Mouse (Mus musculus) thymus, adult 2 months (tissue): ENCODE data around the gene Cd300ld4. TPM values are rescaled to one million over a fixed set of nuclear protein-coding genes. Genes with fewer than 3 reads are reported as not detected.
"Not testable (repeated sequence)": the region's sequence is repeated elsewhere in the genome, so short reads cannot be mapped to it uniquely, and the experiment has no call there.

ENCODE experiments used
- DNase-seq: peaks from one replicate; pipeline ENCODE4 v3.0.0; 2021
- H3K27ac ChIP-seq: fragments of 200-500 bp; 2 replicates; pipeline ENCODE4 v1.5.1; 2012; ENCODE audit warnings: low read length, control low read depth; ENCODE audit not compliant: control insufficient read depth, insufficient read depth
- H3K27me3 ChIP-seq: fragments of 200-500 bp; 2 replicates; pipeline ENCODE4 v1.6.1; 2012; ENCODE audit warnings: mild to moderate bottlenecking, low read length, moderate library complexity, mixed read lengths; ENCODE audit not compliant: control insufficient read depth, insufficient read depth
- H3K36me3 ChIP-seq: fragments of 200-500 bp; 2 replicates; pipeline ENCODE4 v1.6.1; 2012; ENCODE audit warnings: mild to moderate bottlenecking, low read length, moderate library complexity; ENCODE audit not compliant: control insufficient read depth, insufficient read depth
- H3K4me1 ChIP-seq: fragments of 200-500 bp; replicated peaks from 2 replicates; pipeline ENCODE4 v1.6.1; 2012; ENCODE audit warnings: low read length; ENCODE audit not compliant: control insufficient read depth, insufficient read depth
- H3K4me3 ChIP-seq: fragments of 200-500 bp; 2 replicates; pipeline ENCODE4 v1.5.1; 2012; ENCODE audit warnings: mild to moderate bottlenecking, low read length, control low read depth, moderate library complexity; ENCODE audit not compliant: control insufficient read depth, insufficient read depth
- CTCF ChIP-seq: fragments of 200-500 bp; IDR thresholded peaks from 2 replicates; pipeline ENCODE4 v1.5.1; 2012; ENCODE audit warnings: mild to moderate bottlenecking, control low read depth, low read length, moderate library complexity, borderline replicate concordance; ENCODE audit not compliant: control insufficient read depth, poor library complexity, insufficient read depth; ENCODE audit errors: extremely low read depth
- POLR2A ChIP-seq: fragments of 200-500 bp; IDR thresholded peaks from 2 replicates; pipeline ENCODE4 v1.6.1; 2012; ENCODE audit warnings: mild to moderate bottlenecking, low read length, control low read depth, moderate library complexity; ENCODE audit not compliant: control insufficient read depth, poor library complexity, insufficient read depth; ENCODE audit errors: extremely low read depth
- WGBS: fragments of 180-500 bp; shearing (Covaris S2); methylation state at CpG from one replicate; pipeline ENCODE4 v1.1.7; 2018; 5-methylcytosine and 5-hydroxymethylcytosine counted together
- polyA plus RNA-seq: library from polyadenylated mRNA; depleted of rRNA; stranded (reverse); fragments of >200 nt; gene quantifications from 2 replicates; pipeline ENCODE4 v1.2.3, GENCODE M21; 2012; rRNA removed

Cd300ld4 gene
- polyA plus RNA-seq = 1.1 and 6.4 TPM in 2 replicates

GRCm38 (mm10) chr11:115026912-115027311 is at the start of gene Cd300ld4:
Gene Cd300ld4 (minus strand): TSS chr11:115027012.
- not testable (repeated sequence) for H3K4me1 ChIP-seq, H3K36me3 ChIP-seq, H3K27ac ChIP-seq, H3K4me3 ChIP-seq, DNase-seq, H3K27me3 ChIP-seq
- WGBS = no CpG with 5 or more reads among the region's 6 CpGs

DNA sequence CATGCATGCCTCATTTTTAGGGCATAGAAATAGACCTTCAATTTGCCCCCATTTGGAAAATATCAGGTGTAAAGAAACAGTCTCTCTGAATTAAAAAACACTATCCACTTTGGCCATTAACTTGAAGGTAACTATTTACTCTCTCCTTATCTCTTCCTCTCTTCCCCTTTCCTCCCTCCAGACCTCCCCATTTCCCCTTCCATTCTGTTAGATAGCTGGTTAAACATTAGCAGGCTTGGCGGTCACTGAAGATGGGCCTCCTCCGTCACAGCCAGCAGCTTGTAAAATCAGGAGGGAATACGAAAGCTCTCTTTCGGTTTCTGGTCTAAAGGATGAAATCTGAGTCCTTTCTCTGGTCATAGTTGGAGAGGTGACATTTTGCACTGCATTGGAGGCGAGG is 49.0 kb upstream of the Cd300ld4 start:
- 90% methylated on average over 5 of the region's 5 CpGs for WGBS

DNA sequence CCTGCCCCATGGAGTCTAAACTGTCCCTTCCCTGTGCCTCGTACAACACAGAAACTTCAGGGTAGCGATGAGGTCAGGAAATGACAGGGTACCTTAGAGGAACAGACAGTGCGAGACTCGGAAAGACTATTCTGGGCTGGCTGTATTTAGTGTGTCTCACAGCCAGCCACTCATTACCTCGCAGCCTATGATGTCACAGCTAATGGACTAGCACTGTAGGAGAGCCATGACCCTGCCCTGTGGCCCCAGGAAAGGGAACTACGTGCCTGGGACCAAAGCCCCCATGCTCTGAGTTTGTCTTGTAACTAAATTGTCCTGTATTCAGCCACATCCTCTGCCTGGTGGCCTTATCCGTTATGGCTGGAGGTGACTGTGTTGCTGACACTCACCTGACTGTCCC is 48.6 kb upstream of the Cd300ld4 start:
- no peaks in the 10 kb centered on the region for H3K27me3 ChIP-seq
- no peak overlapping the region for H3K4me3 ChIP-seq
- TF ChIP-seq POLR2A (no peak), CTCF (no peak)
- H3K36me3 ChIP-seq = no peaks in the 10 kb centered on the region
- 64% methylated on average over 7 of the region's 7 CpGs for WGBS
- no peak overlapping the region for H3K27ac ChIP-seq
- H3K4me1 ChIP-seq = no peaks in the 10 kb centered on the region
- no peak for DNase-seq

More for the DNA sequence above, 49.0 kb upstream of the Cd300ld4 start:
- Histone ChIP-seq H3K27ac (no peak overlapping the region), H3K4me3 (no peak overlapping the region), H3K4me1 (no peaks in the 10 kb centered on the region), H3K27me3 (no peaks in the 10 kb centered on the region), H3K36me3 (no peaks in the 10 kb centered on the region)
- TF ChIP-seq POLR2A (no peak), CTCF (no peak)
- DNase-seq = no peak

GRCm38 (mm10) chr11:115073002-115073401 is 46.2 kb upstream of the Cd300ld4 start:
- Histone ChIP-seq H3K27me3 (no peaks in the 10 kb centered on the region), H3K36me3 (no peaks in the 10 kb centered on the region), H3K4me3 (no peak overlapping the region), H3K27ac (no peak overlapping the region), H3K4me1 (no peaks in the 10 kb centered on the region)
- TF ChIP-seq POLR2A (no peak), CTCF (no peak)
- WGBS = 86% methylated on average over 5 of the region's 5 CpGs
- DNase-seq = no peak

GRCm38 (mm10) chr11:115071631-115072294 is 45.0 kb upstream of the Cd300ld4 start:
- H3K4me3 ChIP-seq = no peak overlapping the region
- 10% methylated on average over 14 of the region's 14 CpGs for WGBS
- no peaks in the 10 kb centered on the region for H3K27me3 ChIP-seq
- TF ChIP-seq POLR2A = no peak
- TF ChIP-seq CTCF = no peak
- H3K4me1 ChIP-seq = no peaks in the 10 kb centered on the region
- no peak for DNase-seq
- no peak overlapping the region for H3K27ac ChIP-seq
- H3K36me3 ChIP-seq = no peaks in the 10 kb centered on the region

GRCm38 (mm10) chr11:115071015-115071551 is 44.3 kb upstream of the Cd300ld4 start:
- no peak for DNase-seq
- H3K36me3 ChIP-seq = no peaks in the 10 kb centered on the region
- TF ChIP-seq POLR2A = no peak
- no peak for TF ChIP-seq CTCF
- H3K4me1 ChIP-seq = no peaks in the 10 kb centered on the region
- no peaks in the 10 kb centered on the region for H3K27me3 ChIP-seq
- 44% methylated on average over 9 of the region's 9 CpGs for WGBS
- H3K4me3 ChIP-seq = no peak overlapping the region
- no peak overlapping the region for H3K27ac ChIP-seq

GRCm38 (mm10) chr11:115066768-115067167 is 40.0 kb upstream of the Cd300ld4 start:
- no peak overlapping the region for H3K4me3 ChIP-seq
- WGBS = 18% methylated on average over 6 of the region's 6 CpGs
- H3K36me3 ChIP-seq = no peaks in the 10 kb centered on the region
- no peak for TF ChIP-seq CTCF
- no peak for TF ChIP-seq POLR2A
- DNase-seq = no peak
- no peaks in the 10 kb centered on the region for H3K4me1 ChIP-seq
- H3K27me3 ChIP-seq = no peaks in the 10 kb centered on the region
- H3K27ac ChIP-seq = no peak overlapping the region
